Mouse (Mus musculus) neural tube, embryonic 11.5 days (tissue): ENCODE data around the gene B130006D01Rik. TPM values are rescaled to one million over a fixed set of nuclear protein-coding genes. Genes with fewer than 3 reads are reported as not detected.

ENCODE experiments used
- ATAC-seq: fragments of 200-750 bp; cut with Nextera tagmentation; 2 replicates; pipeline ENCODE4 v1.8.0; 2017; ENCODE audit warnings: moderate number of reproducible peaks, mild to moderate bottlenecking, moderate TSS enrichment, moderate library complexity; ENCODE audit not compliant: insufficient read depth, low FRiP score, low TSS enrichment
- DNase-seq: peaks from one replicate; pipeline ENCODE4 v3.0.0-alpha.2; 2015; ENCODE audit warnings: low spot score
- H3K27ac ChIP-seq: fragments of 300-500 bp; sonication (generic); 2 replicates; pipeline ENCODE4 v1.5.1; 2014; ENCODE audit warnings: low read depth, mild to moderate bottlenecking, low read length
- H3K27me3 ChIP-seq: fragments of 300-500 bp; sonication (generic); 2 replicates; pipeline ENCODE4 v1.6.1; 2014; ENCODE audit warnings: mild to moderate bottlenecking, low read length, mixed read lengths; ENCODE audit not compliant: control insufficient read depth, insufficient read depth
- H3K36me3 ChIP-seq: fragments of 300-500 bp; sonication (generic); 2 replicates; pipeline ENCODE4 v1.6.1; 2014; ENCODE audit warnings: mild to moderate bottlenecking, low read length, moderate library complexity, mixed read lengths; ENCODE audit not compliant: control insufficient read depth, insufficient read depth
- H3K4me1 ChIP-seq: fragments of 300-500 bp; sonication (generic); 2 replicates; pipeline ENCODE4 v1.6.1; 2014; ENCODE audit warnings: low read length, mixed read lengths; ENCODE audit not compliant: control insufficient read depth, insufficient read depth
- H3K4me2 ChIP-seq: fragments of 300-500 bp; sonication (generic); 2 replicates; pipeline ENCODE4 v1.6.1; 2014; ENCODE audit warnings: low read depth, mild to moderate bottlenecking, moderate library complexity
- H3K4me3 ChIP-seq: fragments of 300-500 bp; sonication (generic); 2 replicates; pipeline ENCODE4 v1.5.1; 2014; ENCODE audit warnings: low read depth, low read length
- H3K9ac ChIP-seq: fragments of 300-500 bp; sonication (generic); 2 replicates; pipeline ENCODE4 v1.6.1; 2014; ENCODE audit warnings: mild to moderate bottlenecking, low read length
- H3K9me3 ChIP-seq: fragments of 300-500 bp; sonication (generic); 2 replicates; pipeline ENCODE4 v1.6.1; 2016; ENCODE audit warnings: low read length; ENCODE audit not compliant: control insufficient read depth
- WGBS: fragments of 180-500 bp; shearing (Covaris S2); extraction: QIAGEN DNeasy Blood & Tissue Kit; methylation state at CpG from one replicate; pipeline ENCODE4 v1.1.7; 2014; 5-methylcytosine and 5-hydroxymethylcytosine counted together
- polyA plus RNA-seq: library from polyadenylated mRNA; unstranded; fragments of >200 nt; fragmentation: Nextera tagmentation; extraction: Ambion mirVana; gene quantifications from 2 replicates; pipeline ENCODE4 v1.2.1, GENCODE M21; 2014

Gene B130006D01Rik
- polyA plus RNA-seq, 1 experiment from 2014 or later: 1.1 TPM

DNA sequence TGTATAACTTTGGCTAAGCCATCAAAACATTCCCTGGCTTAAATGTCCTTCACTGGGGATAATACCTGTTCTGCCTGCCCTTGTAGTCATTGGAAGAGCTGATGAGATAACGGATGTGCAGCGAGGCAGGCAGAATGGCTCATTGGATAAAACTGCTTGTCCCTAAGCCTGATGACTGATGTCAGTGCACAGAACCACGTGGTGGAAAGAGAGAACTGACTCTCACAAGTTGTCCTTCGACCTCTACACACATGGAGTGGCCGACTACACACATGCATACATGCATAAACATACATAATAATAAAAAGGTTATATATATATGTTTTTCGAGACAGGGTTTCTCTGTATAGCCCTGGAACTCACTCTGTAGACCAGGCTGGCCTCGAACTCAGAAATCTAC lies 12.9 kb upstream of the B130006D01Rik start:
- Histone ChIP-seq H3K36me3 (no peaks in the 10 kb centered on the region), H3K9me3 (no peaks in the 10 kb centered on the region), H3K27me3 (no peaks in the 10 kb centered on the region), H3K4me1 (peaks cover 9% of the 10 kb centered on the region), H3K4me3 (no peak overlapping the region), H3K27ac (no peak overlapping the region), H3K9ac (no peak overlapping the region), H3K4me2 (no peak overlapping the region)
- no peak for ATAC-seq
- 82% methylated on average over 7 of the region's 7 CpGs for WGBS
- DNase-seq: no peak

DNA sequence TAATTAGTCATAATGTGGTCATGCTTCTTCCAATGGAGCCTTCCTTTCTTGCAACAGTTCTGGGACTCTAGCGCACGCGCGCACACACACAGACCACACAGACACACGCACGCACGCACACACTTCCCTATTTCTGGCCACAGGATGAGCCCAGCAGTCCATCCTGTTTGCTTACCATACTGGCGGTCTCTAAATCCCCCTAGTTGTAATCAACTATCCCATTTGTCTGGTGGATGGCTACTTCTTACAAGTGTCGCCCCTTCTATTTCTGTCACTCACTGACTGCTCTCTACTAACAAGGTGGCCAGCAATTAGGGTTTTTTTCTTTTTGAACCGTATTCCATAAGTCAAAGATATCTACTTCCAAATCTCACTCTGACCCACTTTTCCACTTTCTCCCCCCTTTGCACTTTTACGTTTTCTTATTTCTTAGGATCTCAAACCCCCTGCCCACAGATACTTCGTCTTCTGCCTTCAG lies 11.3 kb upstream of the B130006D01Rik start:
- Histone ChIP-seq H3K9ac (peak overlapping the region; percentile 89), H3K4me2 (peak overlapping the region; percentile 90), H3K9me3 (no peaks in the 10 kb centered on the region), H3K4me1 (peaks cover 11% of the 10 kb centered on the region), H3K27me3 (no peaks in the 10 kb centered on the region), H3K27ac (no peak overlapping the region), H3K4me3 (peak overlapping the region; percentile 89), H3K36me3 (no peaks in the 10 kb centered on the region)
- WGBS: 38% methylated on average over 12 of the region's 12 CpGs
- peak; percentile 8; the same call in 1 of the 2 replicates for ATAC-seq
- peak; percentile 19 for DNase-seq

DNA sequence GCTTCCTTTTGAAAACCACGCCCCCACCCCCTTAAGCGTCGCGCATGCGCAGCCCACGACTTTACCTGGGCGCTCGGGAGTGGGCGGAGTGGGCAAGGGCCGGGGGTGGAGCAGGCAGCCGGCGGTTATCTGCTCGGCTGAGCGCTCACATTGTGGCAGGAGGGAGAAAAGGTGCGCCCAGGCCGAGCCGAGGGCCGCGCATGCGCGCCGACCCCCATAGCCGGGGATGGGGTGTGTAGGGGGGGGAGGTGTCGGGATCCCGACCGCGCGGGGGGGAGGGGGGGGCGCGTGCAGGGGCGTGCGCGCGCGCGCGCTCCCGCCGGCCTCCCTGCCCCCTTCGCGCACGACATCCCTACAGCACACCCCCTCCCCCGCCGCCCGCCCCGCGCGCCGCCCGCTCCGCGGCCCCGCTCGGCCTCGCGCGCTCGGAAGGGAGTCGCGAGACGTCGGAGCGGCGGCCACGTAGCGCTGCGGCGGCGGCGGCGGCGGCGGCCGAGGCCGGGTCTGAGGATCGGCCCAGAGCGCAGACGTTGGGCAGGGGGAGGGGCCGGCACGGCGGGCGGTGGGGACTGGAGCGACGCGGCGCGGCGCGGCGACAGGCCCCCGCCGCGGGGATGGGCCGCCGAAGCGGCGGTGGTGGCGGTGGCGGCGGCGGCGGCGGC lies 10.7 kb upstream of the B130006D01Rik start, which contains the start of gene Zfp652:
Gene Zfp652 (plus strand): TSS at position 111 of the 662 bp plus-strand sequence.
- Histone ChIP-seq H3K4me1 (peaks cover 11% of the 10 kb centered on the region), H3K27me3 (no peaks in the 10 kb centered on the region), H3K36me3 (no peaks in the 10 kb centered on the region), H3K4me3 (peak within 1 kb of the TSS; percentile 89), H3K4me2 (peak within 1 kb of the TSS; percentile 90), H3K9ac (peak within 1 kb of the TSS; percentile 89), H3K27ac (peak within 1 kb of the TSS; percentile 95), H3K9me3 (no peaks in the 10 kb centered on the region)
- peak; percentile 90 for DNase-seq
- ATAC-seq: peak; percentile 87
- 0% methylated on average over 20 of the region's 103 CpGs for WGBS

DNA sequence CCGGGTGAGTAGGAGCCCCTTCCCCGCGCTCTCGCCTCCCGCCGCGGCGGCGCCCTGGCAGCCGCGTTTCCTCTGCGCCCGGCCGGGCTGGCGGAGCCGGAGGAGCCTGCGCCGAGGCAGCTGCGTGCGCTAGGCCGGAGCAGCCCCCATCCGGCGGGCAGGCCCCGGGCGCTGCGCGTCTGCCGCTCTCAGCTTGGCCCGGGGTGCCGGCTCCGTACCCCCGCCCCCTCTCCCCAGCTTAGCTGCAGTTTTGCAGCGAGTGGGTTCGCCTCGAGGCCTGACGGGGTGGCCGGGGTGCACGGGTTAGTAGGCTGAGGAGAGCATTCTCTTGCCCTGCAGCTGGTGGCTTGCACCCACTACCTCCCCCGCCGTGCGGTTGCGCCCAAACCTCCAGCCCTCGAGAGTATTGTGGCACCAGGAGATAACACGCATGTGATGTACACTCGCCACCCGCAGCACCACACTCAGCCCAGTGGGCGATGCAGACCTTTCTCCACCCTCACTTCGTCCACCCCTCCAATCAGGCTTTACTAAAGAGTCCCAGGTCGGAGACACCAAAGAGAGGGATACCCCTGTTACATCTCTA lies 10.1 kb upstream of the B130006D01Rik start:
- Histone ChIP-seq H3K27ac (peak overlapping the region; percentile 95), H3K4me1 (peaks cover 11% of the 10 kb centered on the region), H3K27me3 (no peaks in the 10 kb centered on the region), H3K36me3 (no peaks in the 10 kb centered on the region), H3K4me3 (peak overlapping the region; percentile 89), H3K9ac (peak overlapping the region; percentile 89), H3K4me2 (peak overlapping the region; percentile 90), H3K9me3 (no peaks in the 10 kb centered on the region)
- under 1% methylated on average over 34 of the region's 49 CpGs for WGBS
- no peak for DNase-seq
- peak; percentile 74 for ATAC-seq

DNA sequence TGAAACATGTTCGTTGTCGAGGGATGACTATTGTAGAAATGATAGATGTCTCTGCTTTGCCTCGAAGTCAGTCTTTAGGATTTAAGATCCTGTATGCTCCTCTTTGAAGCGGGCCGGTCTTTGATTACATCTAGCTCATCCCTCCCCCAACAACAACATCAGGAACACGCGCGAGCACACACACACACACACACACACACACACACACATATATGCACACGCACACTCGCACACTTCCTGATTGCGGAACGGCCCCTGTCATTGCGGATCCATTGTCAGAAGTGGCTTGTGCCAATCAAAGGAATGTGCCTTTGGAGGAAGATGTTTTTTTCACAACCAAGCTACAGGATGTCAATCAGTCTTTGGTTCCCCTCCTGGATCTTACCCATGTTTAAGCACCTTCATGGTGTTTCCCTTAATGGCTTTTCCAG lies 9.6 kb upstream of the B130006D01Rik start:
- ATAC-seq: no peak
- Histone ChIP-seq H3K4me2 (peak overlapping the region; percentile 90), H3K9ac (peak overlapping the region; percentile 89), H3K27me3 (no peaks in the 10 kb centered on the region), H3K4me3 (peak overlapping the region; percentile 89), H3K4me1 (peaks cover 11% of the 10 kb centered on the region), H3K27ac (peak overlapping the region; percentile 95), H3K36me3 (no peaks in the 10 kb centered on the region), H3K9me3 (no peaks in the 10 kb centered on the region)
- DNase-seq: peak; percentile 16
- under 1% methylated on average over 13 of the region's 13 CpGs for WGBS

DNA sequence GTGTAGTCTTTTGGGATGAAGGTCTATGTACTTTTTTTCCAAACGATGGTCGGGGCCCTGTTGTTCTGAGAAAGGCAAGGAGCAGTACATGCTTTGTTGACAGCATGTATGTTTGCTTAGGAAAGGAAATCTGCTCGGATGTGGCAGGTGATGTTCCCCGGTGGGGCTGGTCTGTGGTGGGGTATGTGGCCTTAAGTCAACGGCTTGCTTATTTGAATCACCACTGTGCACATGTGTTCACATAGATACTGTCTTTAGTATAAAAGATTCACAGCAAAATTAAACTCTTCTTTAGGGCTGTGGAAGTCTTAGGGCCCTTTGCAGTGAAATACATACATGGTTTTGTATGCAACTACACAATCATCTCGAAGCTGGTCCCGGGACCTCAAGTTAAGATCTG lies 9.0 kb upstream of the B130006D01Rik start:
- WGBS: 53% methylated on average over 7 of the region's 7 CpGs
- no peak for DNase-seq
- peak overlapping the region; percentile 90 for H3K4me2 ChIP-seq

DNA sequence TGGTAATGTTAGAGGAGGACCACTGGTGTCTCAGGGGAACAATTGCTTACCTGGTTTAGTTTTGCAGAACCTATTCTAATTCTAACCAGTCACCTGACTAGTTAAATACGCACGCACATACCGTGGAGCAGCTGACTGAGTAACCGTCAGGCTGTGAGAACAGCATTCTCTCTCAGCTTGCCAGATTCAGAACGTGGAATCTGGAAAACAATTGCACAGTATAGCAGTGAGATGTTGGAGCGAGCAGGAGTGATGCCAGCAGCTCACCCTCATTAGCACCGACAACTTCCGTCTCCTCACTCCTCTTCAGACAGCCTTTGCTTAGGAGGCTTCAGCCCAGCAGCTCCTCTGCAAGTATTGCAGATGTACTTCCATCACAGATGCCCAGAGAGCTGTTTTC lies 7.3 kb upstream of the B130006D01Rik start:
- Histone ChIP-seq H3K27me3 (no peaks in the 10 kb centered on the region), H3K4me3 (no peak overlapping the region), H3K4me1 (peaks cover 11% of the 10 kb centered on the region), H3K36me3 (no peaks in the 10 kb centered on the region), H3K4me2 (no peak overlapping the region), H3K27ac (no peak overlapping the region), H3K9me3 (no peaks in the 10 kb centered on the region), H3K9ac (no peak overlapping the region)
- WGBS: 76% methylated on average over 8 of the region's 8 CpGs
- DNase-seq (no peak), ATAC-seq (no peak)

More for the DNA sequence above, 9.0 kb upstream of the B130006D01Rik start:
- Histone ChIP-seq H3K4me3 (peak overlapping the region; percentile 89), H3K9ac (peak overlapping the region; percentile 89), H3K27me3 (no peaks in the 10 kb centered on the region), H3K4me1 (peaks cover 11% of the 10 kb centered on the region), H3K9me3 (no peaks in the 10 kb centered on the region), H3K36me3 (no peaks in the 10 kb centered on the region), H3K27ac (no peak overlapping the region)
- no peak for ATAC-seq

DNA sequence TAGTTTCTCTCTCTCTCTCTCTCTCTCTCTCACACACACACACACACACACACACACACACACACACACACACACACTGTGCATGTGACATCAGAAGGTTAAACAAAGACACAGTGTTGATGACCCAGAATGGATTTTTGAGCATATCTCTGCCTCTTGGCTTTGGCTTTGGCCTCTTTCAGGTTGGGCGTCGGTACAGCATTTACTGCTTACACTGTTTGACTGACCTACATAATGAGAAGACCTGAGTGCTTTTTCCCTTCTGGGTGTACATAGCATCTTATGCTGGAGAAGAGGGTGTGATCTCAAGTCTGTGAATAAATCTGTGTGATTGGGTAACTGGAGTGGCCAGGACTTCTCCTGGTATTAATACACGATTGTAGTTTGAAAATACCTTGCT lies 4.0 kb upstream of the B130006D01Rik start:
- Histone ChIP-seq H3K9me3 (no peaks in the 10 kb centered on the region), H3K36me3 (no peaks in the 10 kb centered on the region), H3K9ac (no peak overlapping the region), H3K27me3 (no peaks in the 10 kb centered on the region), H3K27ac (no peak overlapping the region), H3K4me2 (no peak overlapping the region), H3K4me1 (peaks cover 8% of the 10 kb centered on the region), H3K4me3 (no peak overlapping the region)
- 97% methylated on average over 3 of the region's 3 CpGs for WGBS
- ATAC-seq (no peak), DNase-seq (no peak)

DNA sequence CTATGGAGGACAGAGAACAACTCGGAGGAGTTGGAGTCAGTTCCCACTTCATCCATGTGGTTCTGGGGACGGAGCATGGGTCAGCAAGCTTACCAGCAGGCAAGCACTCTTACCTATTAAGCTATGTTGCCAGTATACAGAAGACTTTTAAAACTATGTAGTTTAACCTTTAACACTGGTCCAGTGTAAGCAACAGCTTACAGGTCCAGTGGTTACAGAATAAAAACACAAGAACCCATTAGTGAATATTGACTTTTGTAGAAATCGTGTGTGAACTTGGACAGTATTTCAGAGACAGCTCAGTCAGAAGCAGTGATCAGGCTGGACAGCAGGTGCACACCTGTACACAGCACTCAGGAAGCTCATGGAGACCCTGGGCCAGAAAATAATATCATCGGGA lies 1.1 kb downstream of the B130006D01Rik start:
- H3K27me3 ChIP-seq: no peaks in the 10 kb centered on the region
- H3K36me3 ChIP-seq: no peaks in the 10 kb centered on the region
- 95% methylated on average over 4 of the region's 4 CpGs for WGBS
- H3K9me3 ChIP-seq: no peaks in the 10 kb centered on the region
- DNase-seq: no peak
- no peak overlapping the region for H3K27ac ChIP-seq
- H3K9ac ChIP-seq: no peak overlapping the region
- ATAC-seq: no peak
- no peak overlapping the region for H3K4me3 ChIP-seq
- no peak overlapping the region for H3K4me2 ChIP-seq
- H3K4me1 ChIP-seq: no peaks in the 10 kb centered on the region
